Mouse (Mus musculus): ENCODE data around the gene Zfyve28. TPM values are rescaled to one million over a fixed set of nuclear protein-coding genes. Genes with fewer than 3 reads are reported as not detected.

Zfyve28 gene
- polyA plus RNA-seq, 1 experiment = not detected

DNA sequence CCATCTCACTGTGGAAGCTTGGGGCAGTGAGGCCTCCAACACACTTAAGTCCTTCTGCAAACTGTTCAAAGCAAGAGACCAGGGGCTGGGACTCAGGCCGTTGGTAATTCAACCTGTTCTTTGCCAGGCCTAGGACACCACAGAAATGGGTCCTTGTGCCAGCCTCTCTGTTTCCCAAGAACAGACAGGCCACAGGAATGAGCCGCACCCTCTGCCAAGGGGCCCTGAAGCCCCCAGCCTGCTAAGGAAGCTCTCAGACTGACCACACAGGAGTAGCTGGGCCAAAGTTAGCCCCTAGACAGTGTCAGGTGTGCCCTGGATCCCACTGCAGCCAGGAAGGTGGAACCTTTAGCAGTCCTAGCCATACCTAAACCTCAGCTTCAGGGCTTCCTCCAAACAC is 101.9 kb downstream of the Zfyve28 start:
- Histone ChIP-seq H3K9me3 (ENCODE audit: control insufficient read depth, low read length) (no peaks in the 10 kb centered on the region), H3K4me1 (ENCODE audit: control insufficient read depth) (peaks cover 39% of the 10 kb centered on the region), H3K36me3 (ENCODE audit: control insufficient read depth) (no peaks in the 10 kb centered on the region), H3K4me3 (replicated peaks) (peak overlapping the region; percentile 77), H3K27me3 (ENCODE audit: control insufficient read depth) (peaks cover 4% of the 10 kb centered on the region; the same call in 1 of the 2 replicates)
- no peak for TF ChIP-seq GATA1 (IDR thresholded peaks at IDR 0.05; ENCODE audit: low read length)
- no peak for TF ChIP-seq TAL1 (IDR thresholded peaks at IDR 0.05; ENCODE audit: low read length)

DNA sequence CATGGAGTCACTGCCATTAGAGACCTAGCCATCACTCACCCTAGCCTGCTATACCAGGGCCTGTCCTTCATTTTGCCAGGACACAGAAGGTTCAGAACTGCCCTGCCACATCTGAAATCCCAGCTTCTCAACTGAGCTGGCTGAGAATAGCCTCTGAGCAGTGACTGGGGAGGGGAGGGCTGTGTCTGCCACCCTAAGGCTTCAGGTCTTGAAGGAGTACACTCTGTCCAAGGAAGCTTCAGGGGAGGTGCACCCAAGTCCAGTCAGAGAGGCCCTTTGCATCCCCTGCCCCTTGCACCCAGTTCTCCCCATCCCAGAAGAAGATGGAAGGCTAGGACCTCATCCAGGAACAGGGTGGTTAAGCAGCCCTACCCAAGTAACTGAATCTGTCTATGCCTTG is 102.5 kb downstream of the Zfyve28 start:
- no peaks in the 10 kb centered on the region for H3K36me3 ChIP-seq (ENCODE audit: control insufficient read depth)
- peaks cover 4% of the 10 kb centered on the region; the same call in 1 of the 2 replicates for H3K27me3 ChIP-seq (ENCODE audit: control insufficient read depth)
- no peak for TF ChIP-seq GATA1 (IDR thresholded peaks at IDR 0.05; ENCODE audit: low read length)
- no peak for TF ChIP-seq TAL1 (IDR thresholded peaks at IDR 0.05; ENCODE audit: low read length)
- H3K4me1 ChIP-seq (ENCODE audit: control insufficient read depth) = peaks cover 39% of the 10 kb centered on the region
- no peak overlapping the region for H3K4me3 ChIP-seq (replicated peaks)
- no peaks in the 10 kb centered on the region for H3K9me3 ChIP-seq (ENCODE audit: control insufficient read depth, low read length)

DNA sequence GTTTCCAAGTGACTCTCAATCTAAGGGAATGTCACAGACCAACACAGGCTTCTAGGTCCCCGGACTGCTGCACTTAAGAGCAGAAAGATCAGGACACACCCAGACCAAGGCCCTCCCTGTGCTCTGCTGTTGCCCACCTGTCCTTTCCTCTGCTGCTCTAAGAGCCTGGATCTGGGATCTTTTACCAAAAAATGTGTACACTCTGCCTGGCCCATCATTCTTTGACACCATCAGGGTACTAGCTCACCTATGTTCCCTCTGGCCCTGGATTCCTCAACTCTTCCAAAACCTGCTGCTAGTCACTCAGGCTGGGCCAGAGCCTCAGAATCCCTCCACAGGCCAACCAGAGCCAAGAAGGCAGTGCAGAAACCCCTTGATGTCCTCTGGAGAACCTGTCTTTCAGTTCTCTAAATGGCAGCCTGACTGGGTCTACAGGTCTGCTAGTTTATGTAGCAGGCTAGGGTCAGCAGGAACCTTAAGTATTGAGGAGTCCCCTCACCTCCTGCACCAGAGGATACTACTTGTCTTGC is 103.1 kb downstream of the Zfyve28 start:
- no peak overlapping the region for H3K4me3 ChIP-seq (replicated peaks)
- H3K9me3 ChIP-seq (ENCODE audit: control insufficient read depth, low read length) = no peaks in the 10 kb centered on the region
- H3K27me3 ChIP-seq (ENCODE audit: control insufficient read depth) = peaks cover 4% of the 10 kb centered on the region; the same call in 1 of the 2 replicates
- no peaks in the 10 kb centered on the region for H3K36me3 ChIP-seq (ENCODE audit: control insufficient read depth)
- peaks cover 39% of the 10 kb centered on the region for H3K4me1 ChIP-seq (ENCODE audit: control insufficient read depth)
- TF ChIP-seq GATA1 (IDR thresholded peaks at IDR 0.05; ENCODE audit: low read length) = no peak
- no peak for TF ChIP-seq TAL1 (IDR thresholded peaks at IDR 0.05; ENCODE audit: low read length)

DNA sequence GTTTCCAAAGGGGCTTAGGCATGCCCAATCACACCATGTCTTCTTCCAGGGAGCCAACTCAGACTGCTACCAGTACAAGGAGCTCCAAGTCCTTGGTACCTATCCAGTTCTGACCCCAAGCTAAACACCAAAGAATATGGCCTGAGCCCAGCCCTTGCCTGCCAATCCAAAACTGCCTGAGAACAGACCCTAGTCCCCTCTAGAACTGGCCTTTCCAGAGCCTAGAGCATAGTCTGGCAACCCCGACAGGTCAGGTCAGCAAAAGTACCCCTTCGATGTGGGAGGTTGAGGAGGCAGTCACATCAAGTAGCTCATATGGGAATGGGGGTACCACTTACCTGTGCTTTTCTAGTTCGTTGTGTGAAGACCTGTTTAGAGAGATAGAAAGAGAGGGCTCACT is 104.3 kb downstream of the Zfyve28 start:
- peaks cover 4% of the 10 kb centered on the region; the same call in 1 of the 2 replicates for H3K27me3 ChIP-seq (ENCODE audit: control insufficient read depth)
- no peak for TF ChIP-seq GATA1 (IDR thresholded peaks at IDR 0.05; ENCODE audit: low read length)
- TF ChIP-seq TAL1 (IDR thresholded peaks at IDR 0.05; ENCODE audit: low read length) = no peak

DNA sequence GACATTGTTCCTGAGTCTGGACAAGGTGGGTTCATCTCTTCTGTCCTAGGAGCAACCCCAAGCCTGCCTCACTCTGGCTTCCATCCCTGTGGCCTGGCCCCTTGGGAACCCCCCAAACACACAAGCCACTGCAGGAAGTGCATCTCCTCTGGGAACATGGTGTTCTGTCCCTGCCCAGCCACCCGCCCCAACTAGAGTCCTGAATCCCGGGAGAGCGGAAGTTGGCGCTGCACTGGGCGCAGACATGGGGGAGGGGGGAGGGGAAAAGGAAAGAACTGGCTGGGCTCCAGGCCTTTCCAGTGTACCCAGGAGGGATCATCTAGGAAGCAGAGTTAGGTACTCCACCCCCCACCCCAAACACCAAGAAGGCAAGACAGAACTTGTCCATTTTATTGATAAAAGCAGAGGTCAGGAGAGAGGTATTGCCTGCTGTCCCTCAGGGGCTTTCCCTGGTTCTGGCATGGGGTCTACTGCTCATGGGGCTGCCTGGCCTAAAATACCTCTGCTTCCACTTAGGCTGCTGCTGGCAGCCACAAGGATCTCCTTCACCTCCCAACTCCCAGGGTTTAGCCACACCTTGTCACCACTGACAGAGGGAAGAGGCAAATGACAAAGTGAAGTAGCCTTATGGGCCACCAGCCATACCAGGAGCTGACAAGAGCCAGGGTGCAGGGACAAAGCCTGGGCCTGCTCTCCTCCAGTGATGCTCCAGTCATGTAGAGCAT is 104.9 kb downstream of the Zfyve28 start:
- Histone ChIP-seq H3K9me3 (ENCODE audit: control insufficient read depth, low read length) (no peaks in the 10 kb centered on the region), H3K36me3 (ENCODE audit: control insufficient read depth) (no peaks in the 10 kb centered on the region), H3K4me1 (ENCODE audit: control insufficient read depth) (peaks cover 29% of the 10 kb centered on the region), H3K27me3 (ENCODE audit: control insufficient read depth) (peaks cover 4% of the 10 kb centered on the region; the same call in 1 of the 2 replicates), H3K4me3 (replicated peaks) (no peak overlapping the region)
- TF ChIP-seq TAL1 (IDR thresholded peaks at IDR 0.05; ENCODE audit: low read length) = no peak
- no peak for TF ChIP-seq GATA1 (IDR thresholded peaks at IDR 0.05; ENCODE audit: low read length)

More for the DNA sequence above, 104.3 kb downstream of the Zfyve28 start:
- H3K9me3 ChIP-seq (ENCODE audit: control insufficient read depth, low read length) = no peaks in the 10 kb centered on the region
- no peaks in the 10 kb centered on the region for H3K36me3 ChIP-seq (ENCODE audit: control insufficient read depth)
- H3K4me1 ChIP-seq (ENCODE audit: control insufficient read depth) = peaks cover 35% of the 10 kb centered on the region
- no peak overlapping the region for H3K4me3 ChIP-seq (replicated peaks)

DNA sequence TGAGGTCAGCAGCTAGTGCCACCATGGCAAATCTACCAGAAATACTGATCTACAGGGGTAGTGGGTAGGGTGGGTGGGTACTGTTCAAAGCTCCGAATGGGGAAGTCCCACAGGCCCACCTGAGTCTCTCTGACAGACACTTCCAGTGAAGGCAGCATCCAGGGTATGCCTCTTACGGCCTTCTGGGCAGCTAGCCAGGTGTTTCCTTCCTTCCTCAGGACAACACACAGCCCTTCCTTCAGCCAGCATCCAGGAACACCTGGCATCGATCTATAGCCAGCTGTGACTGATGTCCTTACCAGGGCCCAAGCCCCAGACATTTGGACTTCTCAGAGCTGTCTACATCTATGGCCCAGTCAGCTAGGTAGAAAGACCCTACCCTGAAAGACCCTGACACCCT is 105.8 kb downstream of the Zfyve28 start:
- TF ChIP-seq GATA1 (IDR thresholded peaks at IDR 0.05; ENCODE audit: low read length) (no peak), TAL1 (IDR thresholded peaks at IDR 0.05; ENCODE audit: low read length) (no peak)
- peaks cover 21% of the 10 kb centered on the region for H3K4me1 ChIP-seq (ENCODE audit: control insufficient read depth)
- H3K4me3 ChIP-seq (replicated peaks) = no peak overlapping the region
- no peaks in the 10 kb centered on the region for H3K9me3 ChIP-seq (ENCODE audit: control insufficient read depth, low read length)
- H3K36me3 ChIP-seq (ENCODE audit: control insufficient read depth) = no peaks in the 10 kb centered on the region; the same call in 1 of the 2 replicates
- H3K27me3 ChIP-seq (ENCODE audit: control insufficient read depth) = peaks cover 4% of the 10 kb centered on the region; the same call in 1 of the 2 replicates

DNA sequence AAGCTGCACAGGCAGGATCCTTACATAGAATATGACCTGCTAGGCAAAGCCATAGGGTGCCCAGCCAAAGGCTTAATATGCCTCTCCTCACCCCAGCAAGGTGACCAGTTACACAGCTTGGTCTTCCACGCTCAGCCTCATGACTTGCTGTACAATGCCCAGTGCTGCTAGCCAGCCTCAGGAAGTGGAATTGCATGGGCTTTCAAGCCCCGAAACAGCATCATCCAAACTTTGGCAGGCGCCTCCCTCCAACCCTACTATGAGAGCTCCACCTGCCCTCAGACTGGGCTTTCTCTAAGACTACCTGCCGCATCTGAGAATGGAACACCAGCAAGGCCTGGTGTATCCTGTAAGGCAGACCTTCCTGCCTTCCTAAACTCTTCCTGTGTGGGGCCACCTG is 110.4 kb downstream of the Zfyve28 start:
- no peak for TF ChIP-seq TAL1 (IDR thresholded peaks at IDR 0.05; ENCODE audit: low read length)
- TF ChIP-seq GATA1 (IDR thresholded peaks at IDR 0.05; ENCODE audit: low read length) = no peak
- peaks cover 3% of the 10 kb centered on the region; the same call in 1 of the 2 replicates for H3K4me1 ChIP-seq (ENCODE audit: control insufficient read depth)
- H3K27me3 ChIP-seq (ENCODE audit: control insufficient read depth) = no peaks in the 10 kb centered on the region
- H3K9me3 ChIP-seq (ENCODE audit: control insufficient read depth, low read length) = no peaks in the 10 kb centered on the region
- no peak overlapping the region for H3K4me3 ChIP-seq (replicated peaks)
- peaks cover 8% of the 10 kb centered on the region; the same call in 1 of the 2 replicates for H3K36me3 ChIP-seq (ENCODE audit: control insufficient read depth)

DNA sequence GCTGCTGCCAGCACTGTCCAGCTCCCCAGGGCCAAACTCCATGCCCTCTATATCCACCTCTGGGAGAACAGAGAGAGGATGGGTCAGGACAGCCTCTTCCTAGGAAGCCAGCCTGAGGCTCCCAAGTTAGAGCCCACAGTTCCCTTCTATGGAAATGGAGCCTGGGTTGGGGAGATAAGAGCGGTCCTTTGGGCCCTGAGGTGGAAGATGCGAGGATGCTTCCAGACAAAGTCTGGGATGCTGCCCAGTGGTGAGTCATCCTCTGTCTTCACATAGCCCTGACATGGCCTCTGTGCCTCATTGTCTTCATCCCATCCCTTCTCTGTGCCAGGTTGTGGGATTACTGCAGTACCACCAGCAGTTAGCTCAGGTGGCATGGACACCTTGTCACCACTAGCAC is 111.2 kb downstream of the Zfyve28 start:
- no peaks in the 10 kb centered on the region for H3K27me3 ChIP-seq (ENCODE audit: control insufficient read depth)
- H3K9me3 ChIP-seq (ENCODE audit: control insufficient read depth, low read length) = no peaks in the 10 kb centered on the region
- H3K4me1 ChIP-seq (ENCODE audit: control insufficient read depth) = peaks cover 3% of the 10 kb centered on the region; the same call in 1 of the 2 replicates
- TF ChIP-seq TAL1 (IDR thresholded peaks at IDR 0.05; ENCODE audit: low read length) = no peak
- TF ChIP-seq GATA1 (IDR thresholded peaks at IDR 0.05; ENCODE audit: low read length) = no peak
- H3K36me3 ChIP-seq (ENCODE audit: control insufficient read depth) = peaks cover 8% of the 10 kb centered on the region; the same call in 1 of the 2 replicates
- no peak overlapping the region for H3K4me3 ChIP-seq (replicated peaks)

DNA sequence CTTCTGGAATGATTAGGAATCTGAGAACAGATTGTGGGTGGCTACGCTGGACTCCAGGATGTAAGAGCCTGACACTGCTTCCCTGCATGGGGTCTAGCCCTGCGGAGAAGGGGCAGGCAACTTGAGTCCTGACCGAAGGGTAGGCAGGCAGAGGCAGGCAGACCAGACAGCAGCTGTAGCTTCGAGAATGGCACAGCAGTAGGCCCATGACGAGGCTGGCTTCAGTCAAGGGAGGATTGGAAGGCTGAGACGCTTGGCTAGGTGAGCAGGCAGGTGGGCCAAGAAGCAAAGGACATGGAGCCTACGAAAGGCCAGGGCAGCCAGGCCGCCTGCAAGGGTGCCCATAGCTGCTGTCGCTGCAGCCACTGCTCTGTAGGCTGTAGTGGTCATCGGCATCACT is 111.6 kb downstream of the Zfyve28 start:
- TF ChIP-seq TAL1 (IDR thresholded peaks at IDR 0.05; ENCODE audit: low read length) (no peak), GATA1 (IDR thresholded peaks at IDR 0.05; ENCODE audit: low read length) (no peak)
- Histone ChIP-seq H3K27me3 (ENCODE audit: control insufficient read depth) (no peaks in the 10 kb centered on the region), H3K9me3 (ENCODE audit: control insufficient read depth, low read length) (no peaks in the 10 kb centered on the region), H3K36me3 (ENCODE audit: control insufficient read depth) (peaks cover 8% of the 10 kb centered on the region; the same call in 1 of the 2 replicates), H3K4me3 (replicated peaks) (no peak overlapping the region), H3K4me1 (ENCODE audit: control insufficient read depth) (peaks cover 2% of the 10 kb centered on the region; the same call in 1 of the 2 replicates)
